Mouse (Mus musculus) mouse trophoblast stem cell (cell line): ENCODE measurements around the gene Gpr89.

Experiments
- in situ Hi-C, 2 experiments: fragments of 300-500 bp; cut with MseI, MboI; formaldehyde crosslinking; loops; 2 replicates in 1 of 2; 3 replicates in 1 of 2; pipeline ENCODE4 v1.15.1; 2025

Gene Gpr89

GRCm38 (mm10) chr3:96871070-96871469, 34.1 kb downstream of the Gpr89 start:
- in situ Hi-C loops, result no loop called here

GRCm38 (mm10) chr3:96870270-96870669, 34.9 kb downstream of the Gpr89 start:
- in situ Hi-C loops, result no loop called here

- in situ Hi-C loops, result no loop called here
Observed at GRCm38 (mm10) chr3:96869091-96869490, 36.1 kb downstream of the Gpr89 start.

- in situ Hi-C loops, result no loop called here
Observed at GRCm38 (mm10) chr3:96868566-96868965, 36.6 kb downstream of the Gpr89 start.

- in situ Hi-C loops, result no loop called here
Observed at GRCm38 (mm10) chr3:96867863-96868262, 37.3 kb downstream of the Gpr89 start.

- in situ Hi-C loops, result no loop called here
Observed at GRCm38 (mm10) chr3:96860498-96860897, 44.6 kb downstream of the Gpr89 start.

GRCm38 (mm10) chr3:96855833-96856232, 49.3 kb downstream of the Gpr89 start:
- in situ Hi-C loops, result no loop called here

GRCm38 (mm10) chr3:96854376-96854775, 50.8 kb downstream of the Gpr89 start:
- in situ Hi-C loops, result no loop called here

- in situ Hi-C loops, result no loop called here
Observed at GRCm38 (mm10) chr3:96852561-96852960, 52.6 kb downstream of the Gpr89 start.

- in situ Hi-C loops, result no loop called here
Observed at GRCm38 (mm10) chr3:96849168-96849727, 55.9 kb downstream of the Gpr89 start.

- in situ Hi-C loops, result no loop called here
Observed at GRCm38 (mm10) chr3:96848470-96848869, 56.7 kb downstream of the Gpr89 start.

GRCm38 (mm10) chr3:96847661-96848060, 57.5 kb downstream of the Gpr89 start:
- in situ Hi-C loops, result no loop called here

- in situ Hi-C loops, result no loop called here
Observed at GRCm38 (mm10) chr3:96846985-96847384, 58.2 kb downstream of the Gpr89 start.

GRCm38 (mm10) chr3:96845806-96846205, 59.3 kb downstream of the Gpr89 start:
- in situ Hi-C loops, result no loop called here

GRCm38 (mm10) chr3:96845191-96845590, 60.0 kb downstream of the Gpr89 start:
- in situ Hi-C loops, result no loop called here

GRCm38 (mm10) chr3:96838996-96839645, 66.0 kb downstream of the Gpr89 start:
- in situ Hi-C loops, result no loop called here

- in situ Hi-C loops, result no loop called here
Observed at GRCm38 (mm10) chr3:96836414-96836813, 68.7 kb downstream of the Gpr89 start.

- in situ Hi-C loops, result no loop called here
Observed at GRCm38 (mm10) chr3:96834587-96835348, 70.4 kb downstream of the Gpr89 start.

GRCm38 (mm10) chr3:96832930-96833329, 72.2 kb downstream of the Gpr89 start:
- in situ Hi-C loops, result no loop called here

GRCm38 (mm10) chr3:96829856-96830255, 75.3 kb downstream of the Gpr89 start:
- in situ Hi-C loops, result no loop called here

GRCm38 (mm10) chr3:96828984-96829383, 76.2 kb downstream of the Gpr89 start, which contains the start of the genes Pdzk1 and Cd160:
TSS of gene Pdzk1 (plus strand) at chr3:96829284.
TSS of gene Cd160 (minus strand) at chr3:96829351.
- in situ Hi-C loops, result no loop called here

GRCm38 (mm10) chr3:96828308-96828864, 76.8 kb downstream of the Gpr89 start:
- in situ Hi-C loops, result no loop called here
